Mouse (Mus musculus) urinary bladder, postnatal 36 days (tissue): ENCODE measurements around the gene Itpr1.

Experiments
- DNase-seq, 2 experiments: peaks; one replicate each; pipeline ENCODE4 v3.0.0; 2022; ENCODE audit warnings: low spot score in 2 of 2, mixed read lengths in 1 of 2

Itpr1 gene

DNA sequence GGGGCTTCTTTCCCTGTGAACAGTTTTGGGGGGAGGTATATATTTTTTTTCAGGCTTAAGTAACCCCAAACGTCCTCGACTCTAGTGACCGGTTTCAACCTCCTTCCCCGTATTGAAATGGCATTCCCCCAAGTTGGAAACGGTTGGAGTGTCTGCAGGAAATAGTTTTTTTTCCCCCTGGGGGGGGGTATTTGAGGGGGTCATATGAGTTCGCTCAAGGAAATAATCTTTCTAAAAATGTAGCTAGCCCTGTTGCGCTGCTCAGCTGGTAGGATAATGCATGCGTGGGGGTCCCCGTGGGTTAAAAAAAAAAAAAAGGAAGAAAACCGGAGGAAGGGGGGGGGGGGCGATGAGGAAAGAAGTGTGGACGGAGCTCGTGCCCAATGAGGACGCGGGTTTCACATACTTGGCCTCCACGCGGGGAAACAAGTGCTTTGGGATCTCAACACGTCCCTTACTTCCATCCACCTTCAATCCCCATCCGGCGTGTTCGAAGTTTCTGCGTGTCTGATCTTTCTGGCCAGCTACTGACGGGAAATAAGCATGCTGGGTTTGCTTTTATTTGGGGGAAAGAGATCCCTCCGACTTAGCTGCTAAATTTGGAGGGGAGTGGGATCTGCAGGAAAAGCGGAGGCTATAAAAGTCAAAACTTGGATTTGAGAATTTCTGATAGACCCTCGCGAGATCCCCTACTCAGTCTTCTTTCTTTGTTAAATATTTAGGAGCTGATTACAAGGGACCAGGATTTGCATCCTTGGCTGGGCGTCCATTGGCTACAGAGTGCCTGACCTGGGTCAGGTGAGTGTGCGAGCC, 791 bp downstream of the Itpr1 start:
- no peak for DNase-seq

DNA sequence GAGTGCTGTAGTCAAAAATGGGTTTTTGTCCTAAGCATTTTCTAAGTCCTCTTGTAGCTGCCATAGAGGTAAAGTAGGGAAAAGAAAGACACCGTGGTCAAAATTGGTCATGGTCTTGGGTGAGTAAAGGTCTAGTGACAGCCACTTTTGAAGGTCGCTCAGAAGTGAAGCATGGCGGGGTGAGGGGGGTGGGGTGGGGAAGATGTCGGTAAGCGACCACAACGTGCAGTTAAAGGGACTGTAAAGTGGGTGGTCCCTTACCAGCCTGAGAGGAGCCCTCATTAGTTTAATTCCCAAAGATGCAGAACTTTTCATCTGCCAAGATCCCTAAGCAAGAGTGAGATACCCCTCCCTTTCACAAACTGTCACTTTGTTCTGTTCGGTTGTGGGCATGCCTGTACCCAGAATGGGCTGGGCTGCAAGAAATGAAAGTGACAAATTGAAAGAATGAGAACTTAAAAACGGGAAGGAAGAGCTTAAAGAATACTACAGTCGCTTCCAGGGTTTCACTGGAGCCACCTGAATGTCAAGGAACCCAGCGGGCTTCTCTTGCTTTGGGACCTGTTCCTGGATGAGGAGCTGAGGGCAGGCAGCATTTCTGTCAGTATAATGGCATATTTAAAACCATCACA, 1.5 kb downstream of the Itpr1 start:
- DNase-seq = no peak

DNA sequence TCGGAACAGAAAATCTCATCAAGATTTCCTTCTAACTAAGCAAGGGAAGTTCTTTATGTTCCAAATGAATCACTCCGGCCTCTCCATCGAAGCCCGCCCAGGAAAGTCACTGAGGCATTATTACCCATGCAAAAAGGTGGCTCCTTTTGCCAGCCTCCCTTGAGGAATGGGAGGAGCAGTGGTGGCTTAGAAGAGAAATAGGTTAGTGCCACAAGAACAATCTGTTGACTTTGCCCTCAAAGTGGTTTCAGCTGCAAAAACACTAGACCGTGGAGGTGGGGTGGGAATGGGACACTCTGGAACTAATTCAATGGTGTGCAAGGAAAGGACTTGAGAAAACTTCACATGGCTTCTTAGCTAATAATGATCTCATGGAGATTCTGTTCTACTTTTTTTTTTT, 3.2 kb downstream of the Itpr1 start:
- no peak for DNase-seq

DNA sequence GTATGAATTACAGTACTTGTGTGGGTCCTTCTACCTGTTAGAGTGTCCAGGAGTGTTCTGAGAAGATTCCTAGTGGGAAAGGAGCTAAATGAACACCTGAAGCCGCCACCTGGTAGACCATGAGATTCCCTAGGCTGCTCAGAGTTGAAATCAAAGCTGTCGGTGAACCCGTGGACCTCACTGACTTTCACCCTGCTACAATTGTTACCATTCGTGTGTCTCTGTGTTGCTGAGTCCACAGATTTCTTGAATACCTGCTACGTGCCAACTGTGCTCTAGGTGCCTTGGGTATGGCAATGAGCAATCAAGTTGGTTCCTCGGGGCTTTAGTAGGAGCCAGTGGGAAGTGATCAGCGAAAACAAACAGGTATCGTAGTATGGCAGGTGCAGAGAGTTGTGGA, 3.9 kb downstream of the Itpr1 start:
- no peak for DNase-seq

DNA sequence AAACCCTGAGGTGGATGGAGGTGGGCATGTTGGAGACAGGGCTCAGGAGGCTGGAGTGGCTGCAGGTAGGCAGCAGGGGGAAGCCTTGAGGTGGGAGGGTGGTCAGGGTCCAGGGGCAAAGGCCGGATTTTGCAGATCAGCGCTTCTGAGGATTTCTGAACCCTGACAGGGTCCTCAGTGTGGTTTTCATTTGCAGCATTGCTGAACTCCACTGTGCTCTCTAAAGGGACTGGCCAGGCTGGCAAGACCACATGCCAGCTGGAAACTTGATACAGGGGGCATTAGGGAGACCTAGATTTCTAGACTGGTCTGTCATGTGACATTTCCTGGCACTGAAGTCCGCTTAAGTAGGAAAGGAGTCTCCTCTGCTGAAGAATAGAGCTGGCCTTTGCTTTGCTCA, 5.1 kb downstream of the Itpr1 start:
- DNase-seq = no peak

DNA sequence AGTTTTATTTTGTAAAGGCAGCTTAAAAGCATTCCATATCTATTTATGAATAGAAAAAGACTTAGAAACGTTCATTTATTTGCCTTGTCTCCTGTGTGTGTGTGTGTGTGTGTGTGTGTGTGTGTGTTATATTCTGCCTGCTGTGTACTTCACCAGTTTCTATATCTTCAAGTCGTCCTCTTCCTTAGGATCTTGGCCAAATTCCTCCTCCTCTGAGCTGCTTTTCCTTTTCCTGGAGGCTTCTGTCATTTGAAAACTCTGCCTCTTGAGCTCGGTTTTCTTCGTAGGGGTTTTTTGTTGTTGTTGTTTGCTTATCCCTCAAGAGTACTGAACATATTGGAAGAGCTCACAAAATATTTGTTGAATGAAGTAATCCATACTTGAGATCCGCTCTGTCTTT, 9.5 kb downstream of the Itpr1 start:
- no peak for DNase-seq

DNA sequence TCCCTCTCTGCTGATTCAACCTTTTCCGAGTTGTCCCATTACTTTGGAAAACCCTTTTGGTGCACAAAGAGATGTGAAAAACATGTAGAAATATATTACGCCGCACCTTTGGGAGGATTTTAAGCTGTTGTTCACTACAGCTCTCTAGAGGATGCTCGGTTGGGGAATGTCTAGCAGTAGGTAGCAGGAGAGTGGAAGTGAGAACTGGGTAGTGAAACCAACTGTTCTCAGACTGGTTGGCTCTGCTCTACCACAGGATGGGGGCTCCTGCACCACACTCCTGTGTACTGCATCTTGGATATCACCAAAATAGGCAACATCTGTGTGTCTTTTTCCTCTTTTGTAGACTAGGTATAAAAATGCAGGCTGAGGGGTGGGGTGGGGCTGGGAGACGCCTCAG, 10.0 kb downstream of the Itpr1 start:
- no peak for DNase-seq

DNA sequence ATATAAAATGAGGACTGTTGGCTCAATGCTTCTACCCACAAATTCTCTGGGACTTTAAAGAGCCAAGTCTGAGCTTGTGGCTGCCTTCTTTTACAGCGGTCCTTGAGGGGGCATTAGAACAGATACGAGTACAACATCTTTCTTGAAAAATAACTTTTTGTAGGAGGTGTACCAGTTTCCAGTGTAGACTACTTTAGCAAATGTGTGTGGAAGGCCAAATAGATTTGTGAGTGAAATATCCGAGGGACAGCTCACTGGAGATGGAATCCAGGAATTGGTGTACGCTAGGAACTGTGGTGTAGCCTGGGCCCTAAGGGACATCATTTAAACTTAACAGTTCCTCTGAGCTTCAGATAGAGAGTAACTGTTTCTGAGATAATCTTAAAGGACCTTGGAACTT, 11.5 kb downstream of the Itpr1 start:
- DNase-seq = no peak

DNA sequence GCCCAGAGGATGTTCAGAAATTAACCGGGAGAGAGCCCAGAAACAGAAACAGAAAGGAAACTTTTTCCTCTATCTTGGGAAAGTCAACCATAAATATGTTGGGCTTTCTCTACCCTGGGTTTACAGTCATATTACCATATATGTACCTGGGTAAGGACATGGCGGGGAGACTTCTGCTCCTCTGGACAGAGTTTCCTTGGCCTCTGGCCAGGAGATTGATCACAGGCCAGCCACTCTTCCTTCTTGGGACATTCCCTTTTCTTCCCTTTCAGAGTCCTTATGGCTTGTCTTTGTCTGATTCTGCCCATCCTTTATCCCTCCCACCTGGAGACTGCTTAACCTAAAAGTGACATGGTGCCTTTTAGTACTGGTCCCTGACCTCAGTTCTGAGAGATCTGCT, 12.1 kb downstream of the Itpr1 start:
- no peak for DNase-seq

DNA sequence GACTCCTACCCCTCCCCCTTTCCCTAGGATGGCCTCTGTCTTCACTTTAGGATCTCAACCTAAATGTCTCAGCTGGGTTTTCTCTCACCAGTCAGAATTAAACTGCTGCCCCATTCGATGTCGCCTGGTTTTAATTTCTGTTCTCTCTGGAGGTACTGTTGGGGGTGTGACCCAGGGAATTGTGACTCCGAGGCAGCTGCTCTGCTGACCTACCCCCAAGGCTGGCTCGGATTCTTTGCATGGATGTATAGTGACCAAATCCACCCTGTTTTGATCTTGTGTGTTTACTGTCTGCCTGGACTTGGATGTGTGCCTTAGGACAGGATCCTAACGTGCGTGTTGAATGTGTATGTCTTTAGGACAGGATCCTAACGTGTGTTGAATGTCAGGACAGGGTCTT, 13.3 kb downstream of the Itpr1 start:
- DNase-seq = no peak

DNA sequence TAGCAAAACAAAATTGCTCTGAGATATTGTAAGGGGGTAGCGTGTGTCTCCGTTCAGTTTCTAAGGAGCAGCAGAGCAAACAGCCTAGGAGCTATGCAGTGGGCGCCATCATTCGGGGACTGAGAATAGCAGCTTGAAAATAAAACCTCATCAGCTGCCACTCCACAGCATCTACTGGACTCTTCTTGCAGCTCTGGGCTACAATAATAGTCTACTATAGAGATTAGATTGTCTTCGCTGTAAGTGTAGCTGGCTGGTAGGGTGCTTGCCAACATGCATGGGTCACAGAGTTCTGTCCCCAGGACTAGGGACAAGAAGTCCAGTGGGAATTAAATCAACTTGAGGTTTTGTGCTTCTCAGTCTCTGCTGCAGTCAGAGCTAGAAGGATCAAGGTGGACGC, 14.6 kb downstream of the Itpr1 start:
- no peak for DNase-seq

DNA sequence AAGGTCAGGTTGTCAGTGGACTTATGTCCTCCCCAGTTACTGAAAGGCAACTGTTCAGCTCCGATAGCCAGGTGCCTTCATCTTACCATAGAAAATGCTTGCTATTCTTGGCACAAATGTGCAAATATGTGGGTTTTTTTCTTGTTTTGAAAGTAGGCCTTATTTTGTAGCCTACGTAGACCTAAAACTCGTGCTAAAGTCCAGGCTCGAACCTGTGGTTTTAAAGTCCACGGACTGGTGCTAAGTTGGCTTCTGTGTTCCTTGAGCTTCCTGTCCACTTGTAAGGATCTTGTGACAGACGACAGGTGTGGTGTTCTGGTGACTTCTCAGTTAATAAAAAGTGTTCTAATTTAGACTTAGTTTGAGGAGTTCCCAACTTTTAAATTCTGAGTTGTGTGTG, 15.2 kb downstream of the Itpr1 start:
- no peak for DNase-seq

DNA sequence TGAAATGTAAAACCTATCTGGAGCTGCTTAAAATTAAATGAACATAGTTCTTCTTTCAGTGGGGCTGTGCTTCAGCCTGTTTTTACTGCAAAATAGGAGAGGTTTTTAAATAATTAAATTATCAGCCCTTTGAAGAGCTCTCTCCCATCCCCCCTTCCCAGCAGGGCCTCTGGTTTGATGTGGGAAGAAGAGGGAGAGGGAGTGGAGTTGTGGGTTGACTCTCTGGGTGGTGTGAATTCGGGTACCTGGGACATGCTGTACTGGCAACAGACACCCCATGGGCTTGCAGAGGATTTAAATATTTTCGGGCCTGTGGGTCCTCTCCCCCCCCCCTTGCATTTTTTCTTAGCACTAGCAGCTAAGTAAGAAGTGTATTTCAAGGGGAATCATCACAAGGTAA, 15.7 kb downstream of the Itpr1 start:
- DNase-seq = no peak

DNA sequence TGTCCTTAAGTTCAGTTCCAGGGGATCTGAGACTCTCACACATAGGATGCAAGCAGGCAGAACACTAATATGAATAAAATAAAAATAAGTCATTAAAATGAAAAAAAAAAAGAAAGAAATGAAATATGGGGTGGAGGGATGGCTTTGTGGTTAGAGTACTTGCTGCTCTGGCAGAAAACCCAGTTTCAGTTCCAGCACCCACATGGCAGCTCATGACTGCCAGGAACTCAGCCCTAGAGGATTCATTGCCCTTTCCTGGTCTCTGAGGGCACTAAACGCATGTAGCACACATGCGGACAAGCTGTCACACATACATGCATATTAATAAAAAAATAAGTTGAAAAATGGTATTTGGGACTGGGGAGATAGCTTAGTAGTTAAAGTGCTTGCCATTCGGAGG, 17.7 kb downstream of the Itpr1 start:
- DNase-seq = no peak

DNA sequence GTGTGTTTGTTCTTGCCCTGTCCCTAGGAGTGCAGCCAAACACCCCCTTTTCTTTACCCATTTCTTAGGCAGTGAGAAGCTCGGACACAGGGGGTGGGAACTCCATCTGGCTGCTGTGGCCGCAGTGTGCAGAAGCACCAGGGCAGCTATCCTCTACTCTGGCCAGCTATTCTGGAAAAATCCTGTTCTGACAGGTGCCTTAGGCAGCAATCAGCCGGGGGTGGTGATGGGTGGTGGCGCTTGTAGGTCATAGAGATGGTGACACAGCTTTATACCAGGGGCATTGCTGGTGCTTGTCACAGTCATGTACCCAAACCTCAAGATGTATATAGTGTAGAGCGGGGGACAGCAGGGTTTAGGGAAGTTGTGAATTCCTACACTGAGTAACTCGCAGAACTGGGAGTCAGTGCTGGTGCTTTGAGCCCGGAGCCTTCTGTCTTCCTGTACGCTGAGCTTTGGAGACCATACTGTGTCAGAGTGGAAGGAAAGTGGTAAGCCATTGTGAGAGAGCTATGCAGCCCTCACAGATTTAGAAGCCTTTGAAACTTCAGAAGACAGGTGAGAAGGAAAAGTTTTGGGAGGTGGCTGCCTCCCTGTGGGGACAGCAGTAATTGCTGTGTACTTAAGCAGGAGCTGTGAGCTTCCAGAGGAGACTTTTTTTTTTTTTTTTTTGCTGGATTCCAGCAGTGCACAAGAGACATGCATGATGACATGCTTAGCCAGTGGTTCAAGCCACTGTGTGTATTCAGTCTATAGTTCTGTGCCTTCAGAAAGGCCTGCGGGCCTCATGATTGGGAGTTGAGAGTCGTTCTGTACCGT, 19.2 kb downstream of the Itpr1 start:
- no peak for DNase-seq

DNA sequence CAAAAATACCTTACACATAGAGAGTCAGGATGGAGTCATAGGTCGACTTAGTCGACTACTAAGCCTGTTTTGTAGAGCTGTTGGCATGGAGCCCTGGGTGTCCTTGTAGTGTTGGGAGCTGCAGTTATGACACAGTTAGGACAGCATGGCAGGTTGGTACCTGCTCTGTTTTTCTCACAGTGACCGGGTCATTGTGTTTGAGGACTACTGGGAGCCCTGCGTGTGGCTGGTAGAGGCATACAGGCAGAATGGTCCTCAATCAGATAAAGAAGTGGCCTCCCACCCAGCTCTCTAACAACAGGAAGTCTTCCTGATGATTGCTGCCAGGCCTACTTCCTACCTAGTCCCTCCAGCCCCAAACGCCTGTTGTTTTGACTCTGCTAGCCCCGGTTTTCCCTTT, 20.2 kb downstream of the Itpr1 start:
- peak; percentile 69 to 79 for DNase-seq

DNA sequence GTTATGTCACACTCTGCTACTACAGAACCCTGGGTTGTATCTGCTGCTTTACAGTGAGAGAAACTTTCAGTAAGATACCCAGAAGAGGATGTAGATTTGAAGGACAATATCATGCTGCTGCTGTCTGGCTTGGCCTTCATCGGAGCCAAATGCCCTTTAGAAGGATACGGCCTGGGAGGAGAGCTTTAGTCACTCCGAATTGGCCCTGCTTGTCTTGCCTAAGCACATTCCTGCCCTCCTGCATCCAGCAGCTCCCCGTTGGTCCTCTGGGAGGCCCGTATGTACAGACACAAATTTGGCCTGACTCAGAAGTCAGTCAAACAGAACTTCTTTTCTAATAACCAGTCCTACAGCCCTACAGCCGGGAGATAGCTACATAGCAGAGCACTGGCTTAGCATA, 21.6 kb downstream of the Itpr1 start:
- DNase-seq = peak in 1 of 2 experiments; percentile 48

DNA sequence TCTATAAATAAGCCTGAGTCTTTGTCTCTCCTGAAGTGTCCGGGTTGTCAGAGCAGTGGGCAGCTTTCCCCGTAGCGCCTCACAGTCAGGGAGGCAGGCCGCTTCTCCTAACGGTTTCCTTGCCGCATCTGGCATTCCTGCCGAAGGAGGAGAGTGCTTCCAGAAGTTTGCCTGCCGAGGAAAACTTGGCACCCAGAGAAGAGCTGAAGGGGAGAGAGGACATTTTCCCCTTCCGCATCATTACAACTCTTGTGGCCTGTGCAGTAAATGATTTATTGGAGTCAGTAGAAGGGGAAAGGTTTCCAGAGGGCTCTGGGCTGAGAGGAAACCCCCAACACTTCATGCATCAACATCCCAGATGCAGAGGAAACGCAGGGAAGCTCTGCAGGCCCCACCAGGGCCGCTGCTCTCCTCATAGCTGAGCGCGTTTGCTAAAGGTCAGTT, 22.8 kb downstream of the Itpr1 start:
- no peak for DNase-seq

DNA sequence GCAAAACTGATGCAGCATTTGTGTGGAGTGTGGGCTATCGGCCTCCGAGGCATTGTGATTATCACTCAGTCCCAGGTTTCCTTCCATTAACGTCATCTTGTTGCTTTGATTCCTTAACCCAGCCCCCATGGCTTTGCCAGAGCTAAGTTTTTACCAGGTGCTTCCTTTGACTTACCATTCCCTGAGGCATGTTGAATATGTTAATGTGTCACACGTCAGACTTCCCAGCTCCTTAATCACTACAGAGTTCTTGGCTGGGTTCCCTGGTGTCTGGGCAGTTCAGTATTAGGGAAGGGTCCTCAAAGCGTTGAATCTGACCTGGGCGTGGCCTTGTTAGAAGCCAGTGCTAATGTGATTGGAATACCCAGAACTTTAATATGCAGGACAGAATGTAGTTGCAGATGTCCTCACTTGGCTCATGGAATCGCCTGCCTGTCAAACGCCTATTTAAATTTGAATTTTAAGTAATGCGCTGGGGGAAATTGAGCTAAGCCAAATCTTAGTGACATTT, 23.6 kb downstream of the Itpr1 start:
- no peak for DNase-seq

DNA sequence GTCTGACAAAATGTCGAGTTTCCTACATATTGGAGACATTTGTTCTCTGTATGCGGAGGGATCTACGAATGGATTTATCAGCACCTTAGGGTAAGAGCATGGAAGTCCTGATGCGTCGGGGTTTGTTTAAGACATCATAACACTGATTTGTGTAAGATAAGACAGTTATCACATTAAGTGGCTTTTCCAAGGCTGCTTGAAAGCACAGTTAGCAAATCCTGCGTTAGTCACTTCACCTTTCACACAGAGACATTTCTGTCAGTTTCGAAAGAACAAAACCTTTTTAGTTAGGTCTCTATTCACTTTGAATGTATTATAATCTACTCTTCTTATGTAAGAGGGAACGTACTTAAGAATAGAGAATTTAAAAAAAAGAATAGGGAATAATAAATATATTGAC, 24.1 kb downstream of the Itpr1 start:
- DNase-seq = no peak

DNA sequence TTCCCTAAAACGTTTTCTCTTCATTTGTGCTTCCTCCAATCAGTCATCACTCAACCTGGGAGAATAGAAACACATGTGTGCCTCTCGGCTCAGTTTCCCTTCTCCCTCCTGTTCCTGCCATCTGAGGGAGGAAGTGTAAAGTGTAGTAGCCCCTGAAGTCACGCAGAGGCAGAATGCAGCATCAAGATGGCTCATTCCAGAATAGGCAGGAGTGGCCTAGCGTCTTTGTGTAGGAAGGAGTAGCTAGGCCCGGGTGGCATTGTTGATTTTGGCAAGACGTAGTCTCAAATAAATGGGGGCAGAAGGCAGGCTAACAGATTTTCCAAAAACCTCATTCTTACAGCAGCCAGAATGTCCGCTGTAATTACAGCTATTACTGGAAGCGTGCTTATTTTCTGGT, 24.7 kb downstream of the Itpr1 start:
- DNase-seq = no peak

DNA sequence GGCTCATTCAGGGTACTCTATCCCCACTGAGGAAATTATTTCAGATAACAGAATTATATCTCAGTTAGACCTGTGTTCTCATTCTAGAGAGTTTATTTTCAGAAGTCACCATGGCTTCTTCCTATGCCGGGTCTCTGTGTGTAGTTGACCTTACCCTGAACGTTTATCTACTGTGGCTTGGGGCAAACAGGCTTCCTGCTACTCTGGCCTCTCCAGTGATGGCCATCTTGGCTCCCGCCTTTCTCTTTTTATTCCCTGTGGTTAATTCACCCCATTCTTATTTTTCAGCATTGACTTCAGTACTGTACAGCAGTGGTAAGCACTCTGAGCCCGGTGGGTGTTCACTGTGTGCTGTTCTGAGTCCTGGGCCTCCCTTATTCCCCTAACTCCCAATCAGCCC, 25.1 kb downstream of the Itpr1 start:
- DNase-seq = no peak

DNA sequence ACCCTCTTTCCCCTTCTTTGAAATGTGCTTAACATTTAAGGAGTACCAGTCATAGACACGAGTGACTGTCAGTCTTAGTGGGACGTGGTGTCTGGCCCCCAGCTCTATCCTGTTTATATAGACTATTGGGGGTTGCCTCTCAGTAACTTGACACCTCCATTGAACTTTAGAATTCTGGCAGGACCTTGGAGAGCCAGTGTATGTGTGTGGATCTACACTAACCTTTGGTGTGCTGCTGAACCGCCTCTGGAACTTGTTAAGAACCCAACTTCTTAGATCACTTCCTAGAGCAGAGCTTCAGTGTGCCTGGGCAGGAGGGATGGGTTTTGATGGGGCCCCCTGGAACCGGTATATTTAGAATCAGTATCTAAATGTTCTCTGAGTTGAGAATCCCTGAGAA, 26.2 kb downstream of the Itpr1 start:
- DNase-seq = no peak
